Mouse (Mus musculus) hindbrain, embryonic 16.5 days (tissue): ENCODE results near the gene Myt1l. TPM values are rescaled to one million over a fixed set of nuclear protein-coding genes. Genes with fewer than 3 reads are reported as not detected.
A peak's percentile ranks its signal among the peaks of the same experiment; 100 is the strongest.

Experiments
- ATAC-seq: fragments of 200-750 bp; cut with Nextera tagmentation; 2 replicates; pipeline ENCODE4 v1.8.0; 2017; ENCODE audit warnings: moderate TSS enrichment, moderate library complexity
- H3K27ac ChIP-seq: fragments of 300-500 bp; sonication (generic); 2 replicates; pipeline ENCODE4 v1.5.1; 2014; ENCODE audit warnings: low read depth, mild to moderate bottlenecking, control low read depth, low read length, moderate library complexity
- H3K27me3 ChIP-seq: fragments of 300-500 bp; sonication (generic); replicated peaks from 2 replicates; pipeline ENCODE4 v1.6.1; 2014; ENCODE audit warnings: low read length; ENCODE audit not compliant: control insufficient read depth, insufficient read depth
- H3K36me3 ChIP-seq: fragments of 300-500 bp; sonication (generic); 2 replicates; pipeline ENCODE4 v1.6.1; 2014; ENCODE audit warnings: mild to moderate bottlenecking, low read length, moderate library complexity, mixed read lengths; ENCODE audit not compliant: control insufficient read depth, insufficient read depth
- H3K4me1 ChIP-seq: fragments of 300-500 bp; sonication (generic); 2 replicates; pipeline ENCODE4 v1.6.1; 2014; ENCODE audit warnings: low read depth, low read length; ENCODE audit not compliant: control insufficient read depth, insufficient read depth
- H3K4me2 ChIP-seq: fragments of 300-500 bp; sonication (generic); 2 replicates; pipeline ENCODE4 v1.6.1; 2014; ENCODE audit warnings: mild to moderate bottlenecking, low read length, control low read depth, moderate library complexity
- H3K4me3 ChIP-seq: fragments of 300-500 bp; sonication (generic); 2 replicates; pipeline ENCODE4 v1.5.1; 2014; ENCODE audit warnings: mild to moderate bottlenecking, low read length, control low read depth, moderate library complexity
- H3K9ac ChIP-seq: fragments of 300-500 bp; sonication (generic); 2 replicates; pipeline ENCODE4 v1.6.1; 2014; ENCODE audit warnings: low read depth, mild to moderate bottlenecking, control low read depth, low read length, moderate library complexity
- H3K9me3 ChIP-seq: fragments of 300-500 bp; sonication (generic); 2 replicates; pipeline ENCODE4 v1.6.1; 2014; ENCODE audit warnings: mild to moderate bottlenecking, low read length, moderate library complexity; ENCODE audit not compliant: control insufficient read depth
- WGBS: fragments of 180-500 bp; shearing (Covaris S2); extraction: QIAGEN DNeasy Blood & Tissue Kit; methylation state at CpG from one replicate; pipeline ENCODE4 v1.1.7; 2014; 5-methylcytosine and 5-hydroxymethylcytosine counted together
- polyA plus RNA-seq: library from polyadenylated mRNA; unstranded; fragments of >200 nt; fragmentation: Nextera tagmentation; extraction: Ambion mirVana; gene quantifications from 2 replicates; pipeline ENCODE4 v1.2.1, GENCODE M21; 2015

Gene Myt1l
- polyA plus RNA-seq, 1 experiment from 2014 or later = 236 TPM

DNA sequence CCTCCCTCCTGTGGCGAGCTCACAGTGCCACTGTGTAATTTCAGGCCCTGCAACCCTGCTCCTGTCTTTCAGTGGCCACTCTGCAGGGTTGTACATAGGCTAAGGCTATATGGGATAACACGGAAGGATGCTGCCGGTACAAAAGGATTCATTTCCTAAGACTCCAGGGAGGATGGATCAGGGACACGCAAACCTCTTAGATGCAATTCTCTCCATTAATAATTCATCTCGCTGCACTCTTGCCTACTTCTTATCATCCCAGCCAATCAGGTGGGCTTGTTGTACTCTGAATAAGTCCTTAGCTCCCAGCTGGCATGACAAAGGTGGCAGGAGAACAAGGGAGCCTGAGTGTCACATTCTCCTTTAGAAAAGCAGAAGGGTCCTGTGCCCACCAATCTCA lies 264.8 kb downstream of the Myt1l start:
- H3K9me3 ChIP-seq = no peaks in the 10 kb centered on the region
- peaks cover 15% of the 10 kb centered on the region for H3K4me1 ChIP-seq
- no peaks in the 10 kb centered on the region for H3K27me3 ChIP-seq
- H3K9ac ChIP-seq = no peak overlapping the region
- no peak for ATAC-seq
- H3K4me2 ChIP-seq = no peak overlapping the region
- H3K4me3 ChIP-seq = no peak overlapping the region
- WGBS = 68% methylated on average over 5 of the region's 5 CpGs
- H3K27ac ChIP-seq = no peak overlapping the region; the same call in 1 of the 2 replicates
- no peaks in the 10 kb centered on the region for H3K36me3 ChIP-seq

- 43% methylated on average over 5 of the region's 5 CpGs for WGBS
- no peak overlapping the region for H3K4me3 ChIP-seq
- H3K9ac ChIP-seq = no peak overlapping the region
- peaks cover 2% of the 10 kb centered on the region; the same call in 1 of the 2 replicates for H3K4me1 ChIP-seq
- ATAC-seq = no peak
- no peak overlapping the region for H3K4me2 ChIP-seq
- no peaks in the 10 kb centered on the region for H3K36me3 ChIP-seq
- H3K9me3 ChIP-seq = no peaks in the 10 kb centered on the region
- no peaks in the 10 kb centered on the region for H3K27me3 ChIP-seq
- H3K27ac ChIP-seq = peak overlapping the region; percentile 29; the same call in 1 of the 2 replicates
Observed at GRCm38 (mm10) chr12:29795107-29795673, 267.0 kb downstream of the Myt1l start.

DNA sequence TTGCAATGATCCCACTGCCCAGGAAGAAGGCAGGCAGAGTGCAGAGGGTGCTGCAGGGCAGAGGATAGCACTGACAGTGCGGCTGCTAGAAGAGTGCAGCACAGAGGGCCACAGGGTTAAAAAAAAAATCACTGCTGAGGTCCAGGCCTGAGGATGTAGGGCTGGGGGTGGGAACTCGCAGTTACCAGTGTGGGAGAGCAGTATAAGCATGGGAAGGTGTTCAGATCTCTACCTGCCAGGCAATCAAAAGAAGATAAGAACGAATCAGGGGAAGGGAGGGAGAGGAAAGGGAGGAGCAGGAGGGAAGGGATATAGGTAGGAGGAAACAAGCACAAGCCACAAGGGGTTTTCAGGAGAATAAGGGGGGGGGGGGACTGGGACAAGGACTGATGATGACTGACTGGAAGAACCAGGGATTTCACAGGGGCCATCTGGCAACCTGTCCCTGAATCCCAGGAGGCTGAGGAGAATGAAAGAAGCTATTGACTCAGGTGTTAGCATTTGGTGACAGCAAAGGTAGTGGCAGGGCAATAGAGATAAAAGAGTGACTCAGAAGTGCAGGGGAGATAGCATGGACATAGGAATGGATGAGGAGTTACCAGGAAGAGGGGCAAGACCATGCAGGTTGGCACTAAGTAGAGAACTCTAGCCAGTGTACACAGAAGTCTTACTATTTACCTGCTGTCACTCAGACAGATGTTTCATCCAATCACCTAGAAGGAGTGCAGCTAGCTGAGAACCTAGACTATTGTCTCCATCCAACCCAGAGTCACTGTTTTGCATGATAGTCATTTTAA lies 270.6 kb downstream of the Myt1l start:
- Histone ChIP-seq H3K9me3 (no peaks in the 10 kb centered on the region), H3K27ac (no peak overlapping the region), H3K4me2 (no peak overlapping the region), H3K36me3 (no peaks in the 10 kb centered on the region), H3K9ac (no peak overlapping the region), H3K4me3 (no peak overlapping the region), H3K4me1 (peaks cover 2% of the 10 kb centered on the region; the same call in 1 of the 2 replicates), H3K27me3 (no peaks in the 10 kb centered on the region)
- ATAC-seq = no peak
- 53% methylated on average over 3 of the region's 3 CpGs for WGBS

- ATAC-seq = no peak
- no peaks in the 10 kb centered on the region for H3K36me3 ChIP-seq
- no peak overlapping the region for H3K4me3 ChIP-seq
- H3K27ac ChIP-seq = no peak overlapping the region
- 91% methylated on average over 1 of the region's 1 CpGs for WGBS
- H3K27me3 ChIP-seq = no peaks in the 10 kb centered on the region
- no peak overlapping the region for H3K4me2 ChIP-seq
- no peak overlapping the region for H3K9ac ChIP-seq
- H3K9me3 ChIP-seq = no peaks in the 10 kb centered on the region
- H3K4me1 ChIP-seq = peaks cover 7% of the 10 kb centered on the region; the same call in 1 of the 2 replicates
Observed at GRCm38 (mm10) chr12:29806415-29806814, 278.2 kb downstream of the Myt1l start.

GRCm38 (mm10) chr12:29809569-29810185 lies 281.5 kb downstream of the Myt1l start:
- Histone ChIP-seq H3K4me2 (no peak overlapping the region), H3K27ac (0 out of 2 replicates have a peak overlapping the region, but pooled peaks have one; percentile 24), H3K9ac (no peak overlapping the region), H3K27me3 (no peaks in the 10 kb centered on the region), H3K36me3 (no peaks in the 10 kb centered on the region), H3K4me1 (peaks cover 7% of the 10 kb centered on the region; the same call in 1 of the 2 replicates), H3K9me3 (no peaks in the 10 kb centered on the region), H3K4me3 (no peak overlapping the region)
- ATAC-seq = peak; percentile 17; the same call in 1 of the 2 replicates
- WGBS = 27% methylated on average over 12 of the region's 12 CpGs

DNA sequence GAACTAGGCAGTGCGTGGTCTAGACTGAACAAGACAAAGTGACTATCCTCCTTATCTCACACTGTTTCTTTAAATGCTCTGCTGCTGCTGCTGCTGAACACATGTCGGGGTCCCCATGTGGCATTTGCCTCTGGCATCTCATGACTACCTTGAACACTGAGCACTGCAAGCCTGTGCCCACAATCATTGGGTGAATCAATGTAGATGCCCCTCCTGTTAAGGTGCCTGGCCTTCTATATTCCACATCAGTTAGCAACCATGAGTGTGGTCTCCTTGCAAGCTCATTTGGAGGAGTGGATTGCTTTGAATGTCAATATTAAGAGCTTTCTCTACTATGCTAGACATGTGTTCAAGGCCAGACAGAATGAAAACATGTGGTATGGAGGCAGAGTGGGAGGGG lies 287.3 kb downstream of the Myt1l start:
- Histone ChIP-seq H3K27me3 (no peaks in the 10 kb centered on the region), H3K4me2 (no peak overlapping the region), H3K9ac (no peak overlapping the region), H3K9me3 (no peaks in the 10 kb centered on the region), H3K4me3 (no peak overlapping the region), H3K36me3 (no peaks in the 10 kb centered on the region), H3K4me1 (peaks cover 21% of the 10 kb centered on the region), H3K27ac (peak overlapping the region; percentile 78)
- WGBS = 64% methylated on average over 2 of the region's 2 CpGs
- no peak for ATAC-seq

DNA sequence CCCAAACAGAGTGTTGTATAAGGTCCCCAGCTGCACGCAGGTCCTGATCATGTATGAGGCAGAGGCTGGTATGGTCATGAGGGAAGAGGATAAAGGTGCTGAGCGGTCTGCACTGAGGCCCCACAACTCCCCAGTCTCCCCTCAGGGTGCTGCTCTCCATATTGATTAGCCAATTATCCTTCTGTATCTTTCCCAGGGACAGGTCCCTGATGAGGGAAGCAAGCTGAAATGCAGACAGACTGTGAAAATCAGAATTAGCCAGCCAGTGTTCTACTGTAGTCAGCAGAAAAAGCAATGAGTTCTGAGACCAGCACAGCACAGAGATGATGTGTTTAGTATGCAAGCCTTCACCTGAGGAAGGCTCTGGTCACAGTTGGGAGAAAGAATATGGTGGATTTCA lies 287.9 kb downstream of the Myt1l start:
- Histone ChIP-seq H3K9me3 (no peaks in the 10 kb centered on the region), H3K9ac (no peak overlapping the region), H3K4me3 (no peak overlapping the region), H3K36me3 (no peaks in the 10 kb centered on the region), H3K4me2 (no peak overlapping the region), H3K4me1 (peaks cover 21% of the 10 kb centered on the region), H3K27me3 (no peaks in the 10 kb centered on the region), H3K27ac (peak overlapping the region; percentile 78)
- 40% methylated on average over 2 of the region's 2 CpGs for WGBS
- ATAC-seq = peak; percentile 71

GRCm38 (mm10) chr12:29816761-29817160 lies 288.6 kb downstream of the Myt1l start:
- WGBS = 44% methylated on average over 6 of the region's 6 CpGs
- peak overlapping the region; percentile 60 for H3K27ac ChIP-seq
- no peak overlapping the region for H3K4me3 ChIP-seq
- peak; percentile 37 for ATAC-seq
- H3K27me3 ChIP-seq = no peaks in the 10 kb centered on the region
- H3K4me2 ChIP-seq = no peak overlapping the region
- H3K9me3 ChIP-seq = no peaks in the 10 kb centered on the region
- H3K9ac ChIP-seq = no peak overlapping the region
- H3K36me3 ChIP-seq = no peaks in the 10 kb centered on the region
- H3K4me1 ChIP-seq = peaks cover 25% of the 10 kb centered on the region

DNA sequence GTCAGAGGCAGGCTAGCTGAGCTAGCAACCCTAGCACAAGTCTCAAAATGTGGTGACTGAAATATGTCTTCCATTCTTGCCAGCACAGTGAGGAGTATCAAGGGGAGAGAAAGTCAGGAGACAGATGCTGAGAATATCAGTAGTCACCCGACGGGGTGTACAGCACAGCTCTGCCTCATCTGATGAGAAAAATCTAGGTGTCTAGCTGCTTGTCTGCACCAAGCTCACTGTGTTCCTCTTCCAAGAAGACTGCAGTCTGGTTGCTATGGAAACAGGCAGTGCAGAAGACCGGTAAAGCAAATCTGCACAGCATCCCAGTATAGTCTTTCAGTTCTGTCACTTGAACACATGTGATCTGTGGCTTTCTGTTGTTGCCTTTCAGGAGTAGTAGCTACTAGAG lies 294.0 kb downstream of the Myt1l start:
- H3K36me3 ChIP-seq = no peaks in the 10 kb centered on the region; the same call in 1 of the 2 replicates
- H3K4me1 ChIP-seq = peaks cover 32% of the 10 kb centered on the region
- H3K9ac ChIP-seq = no peak overlapping the region
- ATAC-seq = peak; percentile 89
- peak overlapping the region; percentile 76 for H3K27ac ChIP-seq
- no peak overlapping the region; the same call in 1 of the 2 replicates for H3K4me2 ChIP-seq
- H3K27me3 ChIP-seq = no peaks in the 10 kb centered on the region
- no peak overlapping the region for H3K4me3 ChIP-seq
- no peaks in the 10 kb centered on the region for H3K9me3 ChIP-seq
- 17% methylated on average over 3 of the region's 3 CpGs for WGBS
